Mouse (Mus musculus): ENCODE measurements around the gene Epb41.

GRCm38 (mm10) chr4:132072946-132073345 lies 2.2 kb downstream of the Epb41 start:
- TF ChIP-seq CTCF (IDR thresholded peaks at IDR 0.05; ENCODE audit: borderline replicate concordance, insufficient read depth, low read length) (no peak), POLR2A (IDR thresholded peaks at IDR 0.05; ENCODE audit: low read depth, low read length) (no peak)

Data from embryonic fibroblast, embryonic 13.5 days (primary cell).